Mouse (Mus musculus) layer of hippocampus, adult 11-12 months (tissue): ENCODE measurements around the gene Hid1.

Experiments used
- DNase-seq: peaks from one replicate; pipeline ENCODE4 v3.0.0; 2022; ENCODE audit warnings: low spot score

The Hid1 gene

DNA sequence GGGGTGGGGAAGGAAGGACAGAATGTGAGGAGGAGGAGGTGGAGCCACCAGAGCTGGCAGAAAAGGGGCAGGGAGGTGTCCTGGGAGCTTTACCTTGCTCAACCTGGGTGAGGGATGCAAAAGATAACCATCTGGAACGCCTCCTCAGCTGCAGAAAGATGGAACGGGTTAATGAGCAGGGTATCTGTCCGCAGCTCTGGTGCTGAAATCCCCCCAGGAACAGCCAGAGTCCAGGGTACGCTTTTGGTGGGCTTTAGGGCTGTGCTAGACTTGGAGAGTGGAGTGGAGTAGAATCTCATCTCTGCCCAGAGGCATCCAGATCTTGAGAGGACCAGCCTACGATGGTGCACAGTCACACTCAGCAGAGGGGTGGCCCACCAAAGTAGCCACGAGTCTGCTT lies 31.4 kb downstream of the Hid1 start:
- no peak for DNase-seq

DNA sequence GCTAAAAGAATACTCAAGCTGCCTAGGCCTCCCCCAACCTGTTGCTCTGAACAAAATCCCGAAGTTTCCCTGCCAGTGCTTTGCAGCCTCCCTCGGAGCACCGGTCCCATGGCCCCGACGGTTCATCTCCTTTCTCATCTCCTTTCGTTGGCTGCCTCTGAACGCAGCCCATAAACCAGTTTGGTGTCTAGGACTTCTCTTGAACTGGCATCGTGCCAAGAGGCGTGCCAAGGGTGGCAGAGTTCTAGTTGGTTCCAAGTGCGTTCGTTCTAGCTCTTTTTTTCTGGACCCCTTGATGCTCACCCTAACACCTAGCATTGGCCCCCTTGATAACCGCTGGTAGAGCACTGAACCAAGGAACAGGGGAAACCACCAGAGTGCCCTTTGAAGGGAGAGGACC lies 32.3 kb downstream of the Hid1 start:
- no peak for DNase-seq

DNA sequence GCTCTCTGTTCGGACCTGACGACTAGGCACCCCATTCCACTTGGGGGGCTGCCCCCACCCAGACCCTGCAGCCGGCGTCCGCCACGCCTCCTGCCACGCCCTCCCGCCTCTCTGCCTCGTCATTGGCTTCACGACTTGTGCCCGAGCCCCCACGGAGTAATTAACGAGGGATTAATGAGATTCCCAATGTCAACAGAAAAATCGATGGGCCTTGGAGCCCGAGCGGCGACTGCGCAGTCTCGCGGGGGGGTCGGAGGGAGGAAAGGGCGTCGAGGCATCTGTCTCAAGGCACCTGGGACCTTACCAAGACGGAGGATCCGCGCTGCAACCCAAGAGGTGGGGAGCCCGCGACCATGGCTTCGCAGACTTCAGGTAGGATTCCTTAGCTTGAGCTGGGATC lies 33.0 kb downstream of the Hid1 start, which contains the start of gene Otop3:
Gene Otop3 (plus strand): TSS at position 201 of the 400 bp plus-strand sequence.
- no peak for DNase-seq

DNA sequence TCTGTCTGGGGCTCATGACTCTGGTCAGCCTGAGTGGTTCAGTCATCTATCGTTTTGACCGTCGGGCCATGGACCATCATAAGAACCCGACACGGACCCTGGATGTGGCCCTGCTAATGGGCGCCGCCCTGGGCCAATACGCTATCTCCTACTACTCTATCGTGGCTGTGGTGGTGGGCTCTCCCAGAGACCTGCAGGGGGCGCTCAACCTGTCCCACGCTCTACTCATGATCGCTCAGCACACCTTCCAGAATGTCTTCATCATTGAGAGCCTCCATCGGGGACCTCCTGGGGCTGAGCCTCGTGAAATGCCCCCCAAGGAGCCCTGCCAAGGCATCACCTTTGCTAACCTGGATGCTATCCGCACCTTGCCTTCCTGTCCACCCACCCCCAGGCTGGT lies 38.2 kb downstream of the Hid1 start:
- DNase-seq, result no peak

DNA sequence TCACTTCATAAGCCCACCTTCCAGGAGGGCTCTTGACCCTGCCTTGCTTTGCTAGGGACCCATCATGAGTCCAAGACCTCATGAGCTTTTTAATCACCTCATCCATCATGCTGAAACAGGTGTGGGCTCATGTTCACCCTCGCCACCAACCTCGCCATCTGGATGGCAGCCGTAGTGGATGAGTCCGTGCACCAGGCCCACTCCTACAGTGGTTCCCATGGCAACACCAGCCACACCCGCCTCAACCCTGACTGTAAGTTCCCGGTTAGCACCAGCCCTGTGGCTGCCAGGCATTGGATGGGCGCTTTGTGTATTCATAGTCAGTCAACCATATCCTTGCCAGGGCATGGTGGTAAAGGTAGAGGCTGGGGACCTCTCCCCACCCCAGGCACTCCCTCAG lies 40.8 kb downstream of the Hid1 start:
- no peak for DNase-seq

DNA sequence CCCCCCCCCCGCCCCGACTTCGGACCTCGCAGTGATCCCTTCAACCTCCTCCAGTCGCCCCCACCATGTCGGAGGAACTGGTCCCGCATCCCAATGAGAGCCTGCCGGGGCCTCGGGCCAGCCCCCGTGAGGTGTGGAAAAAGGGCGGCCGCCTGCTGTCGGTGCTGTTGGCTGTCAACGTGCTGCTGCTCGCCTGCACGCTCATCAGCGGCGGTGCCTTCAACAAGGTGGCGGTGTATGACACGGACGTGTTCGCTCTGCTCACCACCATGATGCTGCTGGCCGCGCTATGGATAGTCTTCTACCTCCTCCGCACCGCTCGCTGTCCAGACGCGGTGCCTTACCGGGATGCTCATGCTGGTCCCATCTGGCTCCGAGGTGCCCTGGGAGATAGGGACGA lies 44.2 kb downstream of the Hid1 start:
- no peak for DNase-seq

DNA sequence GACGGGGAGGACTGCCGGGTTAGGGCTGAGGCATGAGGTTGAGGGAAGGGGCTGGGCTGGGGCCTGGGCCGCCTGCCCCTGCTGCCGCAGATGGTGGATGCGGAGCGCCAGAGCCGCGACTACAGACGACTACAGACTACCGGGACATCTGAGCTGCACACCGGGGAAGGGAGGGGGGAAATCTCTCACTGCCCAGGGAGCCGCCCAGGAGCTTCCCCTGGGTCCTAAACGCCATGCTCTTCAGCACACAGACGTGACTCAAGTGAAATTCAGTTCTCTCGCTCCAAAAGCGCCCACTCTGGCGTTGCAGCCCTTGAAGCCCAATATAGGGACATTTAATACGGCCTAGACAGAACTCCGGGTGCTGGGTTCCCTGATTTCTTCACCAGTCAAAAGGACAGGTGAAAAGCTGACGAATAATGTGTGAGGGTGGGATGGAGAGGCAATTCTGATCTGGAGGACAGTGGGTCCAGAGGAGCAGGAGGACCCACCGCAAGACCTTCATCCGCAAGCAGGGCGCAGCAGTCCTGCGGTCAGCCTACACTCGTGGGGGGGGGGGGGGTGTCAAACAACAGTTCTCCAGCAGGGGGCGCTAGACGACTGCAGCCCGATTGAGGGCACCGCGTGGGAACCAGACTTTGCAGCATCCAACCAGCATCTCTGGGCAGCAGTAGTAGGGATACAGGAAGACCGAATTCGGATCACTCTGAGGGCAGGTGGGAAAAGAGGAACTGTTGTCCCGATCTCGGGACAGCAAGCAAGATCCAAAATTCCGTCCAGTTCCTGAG lies 45.5 kb downstream of the Hid1 start, which contains the start of gene Ush1g:
Gene Ush1g (minus strand): TSS at position 136 of the 788 bp plus-strand sequence.
- no peak for DNase-seq

DNA sequence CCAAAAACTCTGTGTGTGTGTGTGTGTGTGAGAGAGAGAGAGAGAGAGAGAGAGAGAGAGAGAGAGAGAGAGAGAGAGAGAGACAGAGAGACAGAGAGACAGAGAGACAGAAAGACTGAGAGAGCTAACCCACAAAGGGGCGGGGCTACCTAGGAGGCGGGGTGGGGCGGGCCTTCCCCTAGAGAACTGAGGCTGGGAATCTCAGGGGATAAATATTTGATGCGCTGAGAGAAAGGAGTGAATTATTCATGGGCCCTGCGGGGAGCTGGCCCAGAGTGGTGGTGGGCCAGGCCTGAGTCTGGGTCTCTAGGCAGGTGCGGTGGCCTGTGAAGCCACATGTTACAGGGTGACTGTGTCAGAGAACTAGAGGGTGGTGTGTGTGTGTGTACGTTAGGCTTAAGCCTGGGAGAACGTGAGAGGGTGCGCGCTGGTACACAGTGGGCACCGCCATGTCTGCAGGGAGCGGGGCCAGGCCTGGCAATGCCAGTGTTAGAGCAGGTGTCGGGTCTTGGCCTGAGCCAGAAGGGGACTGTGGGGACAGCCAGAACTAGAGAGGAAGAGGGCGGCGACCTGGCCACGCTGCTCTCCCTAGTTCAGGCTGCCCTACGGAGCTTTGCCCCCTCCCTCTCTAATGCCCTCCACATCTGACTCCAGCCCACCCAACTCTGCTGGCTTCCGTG lies 47.7 kb downstream of the Hid1 start:
- no peak for DNase-seq

DNA sequence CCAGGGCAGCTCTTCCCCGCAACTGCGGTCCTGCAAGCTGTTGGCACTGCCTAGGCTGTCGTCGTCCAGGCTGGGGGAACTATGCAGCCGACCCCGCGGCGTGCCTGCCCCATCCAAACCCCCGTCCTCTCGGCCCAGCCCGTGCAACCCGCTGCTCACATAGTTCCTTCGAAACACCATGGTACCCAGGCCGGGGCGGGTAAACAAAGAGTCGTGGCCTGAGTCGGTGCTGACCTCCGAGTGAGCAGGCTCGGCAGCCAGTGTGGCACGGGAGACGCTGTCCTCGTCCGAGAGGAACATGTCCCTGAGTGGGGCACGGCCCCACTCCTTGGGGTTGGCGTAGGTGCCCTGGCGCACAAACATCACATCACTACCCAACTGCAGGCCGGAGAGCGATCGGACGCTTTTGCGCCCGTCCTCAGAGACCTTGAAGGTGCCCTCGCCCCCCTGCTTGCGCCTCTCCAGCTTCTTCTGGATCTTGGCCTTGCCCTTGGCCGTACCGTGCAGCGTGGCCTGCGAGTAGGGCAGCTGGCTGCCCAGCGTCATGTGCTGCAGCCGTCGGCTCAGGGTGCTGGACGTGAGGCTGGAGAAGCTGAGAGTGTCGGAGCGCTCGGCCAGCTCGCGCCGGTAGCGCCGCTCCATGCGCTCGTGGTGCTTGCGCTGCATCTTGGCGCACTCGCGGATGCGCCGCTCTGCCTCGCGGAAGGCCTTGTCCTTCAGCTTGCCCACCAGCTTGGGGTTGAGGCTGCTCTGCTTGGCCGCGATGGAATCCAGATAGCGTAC lies 49.1 kb downstream of the Hid1 start:
- no peak for DNase-seq

DNA sequence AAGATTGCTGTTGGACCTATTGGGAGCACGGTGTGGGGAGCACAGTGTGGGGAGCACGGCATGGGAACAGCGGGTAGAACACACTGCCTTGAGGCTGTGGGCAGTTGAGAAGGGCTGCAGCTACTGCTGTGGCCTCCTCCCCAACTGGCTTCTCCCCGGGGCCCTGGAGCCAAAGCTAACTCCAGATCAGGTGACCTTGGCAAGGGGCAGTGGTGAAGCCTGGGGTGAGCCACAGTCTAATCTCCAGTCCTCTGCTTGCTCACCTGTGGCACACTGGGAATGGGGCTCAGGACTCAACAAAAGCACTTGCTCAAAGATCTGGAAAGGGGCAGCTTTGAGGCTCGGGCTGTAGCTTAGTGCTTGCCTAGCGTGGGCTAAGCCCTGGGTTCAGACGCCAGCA lies 50.4 kb downstream of the Hid1 start:
- no peak for DNase-seq

DNA sequence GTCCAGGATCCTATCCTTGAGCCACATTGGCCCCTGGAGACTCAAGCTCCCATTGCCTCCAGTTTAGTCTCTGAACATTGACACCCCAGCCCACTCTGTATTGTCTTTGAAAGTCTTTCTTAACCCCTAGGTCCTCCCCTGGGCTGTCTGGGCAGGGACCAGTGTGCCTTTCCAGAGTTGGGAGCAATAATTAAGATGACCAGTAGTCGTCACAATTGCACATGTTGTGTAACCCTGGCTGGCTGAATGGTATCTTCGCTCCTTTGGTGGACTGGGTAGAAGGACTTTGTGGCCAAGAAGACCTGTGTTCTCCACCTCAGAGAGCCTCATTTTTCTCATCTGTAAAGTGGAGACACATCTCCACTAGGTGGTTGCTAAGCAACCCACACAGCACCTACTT lies 53.3 kb downstream of the Hid1 start:
- DNase-seq, result no peak

DNA sequence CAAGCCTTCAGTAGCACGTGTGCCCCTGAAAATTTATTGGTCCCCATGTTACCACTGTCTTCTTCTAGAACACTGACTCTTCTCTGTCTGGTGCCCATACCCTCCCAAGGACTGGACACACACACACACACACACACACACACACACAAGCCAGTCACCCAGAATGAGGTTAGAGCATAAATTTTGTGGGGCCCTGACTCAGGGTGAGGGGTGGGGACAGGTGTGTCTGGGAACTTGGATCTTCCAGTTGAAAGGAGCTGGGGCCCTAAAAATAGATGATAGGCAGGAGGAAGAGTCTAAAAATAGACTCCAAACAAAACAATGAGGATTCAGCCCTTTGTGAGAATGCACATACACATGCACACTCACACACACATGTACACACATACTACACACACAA lies 58.8 kb downstream of the Hid1 start:
- DNase-seq, result no peak

DNA sequence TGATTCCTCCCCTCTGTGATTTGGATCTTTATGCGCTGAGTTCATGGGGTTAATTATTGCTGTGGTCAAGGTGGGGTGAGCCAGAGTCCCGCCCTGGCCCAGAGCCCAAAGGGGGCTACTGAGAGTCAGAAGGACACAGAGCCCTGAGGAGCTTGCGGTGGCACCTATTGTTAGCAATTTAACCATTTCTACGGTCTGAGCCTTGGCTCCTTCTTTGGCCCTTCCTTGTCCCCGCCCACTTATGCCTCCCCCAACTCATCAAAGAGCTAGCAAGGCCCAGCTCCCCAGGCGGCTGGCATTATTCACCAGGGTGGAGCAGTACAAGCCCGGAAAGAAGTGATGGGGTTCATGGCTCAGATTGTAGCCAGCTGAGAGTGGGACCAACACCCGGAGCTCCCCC lies 60.7 kb downstream of the Hid1 start, which contains the start of gene Otop2:
Gene Otop2 (plus strand): TSS at position 301 of the 400 bp plus-strand sequence.
- no peak for DNase-seq

DNA sequence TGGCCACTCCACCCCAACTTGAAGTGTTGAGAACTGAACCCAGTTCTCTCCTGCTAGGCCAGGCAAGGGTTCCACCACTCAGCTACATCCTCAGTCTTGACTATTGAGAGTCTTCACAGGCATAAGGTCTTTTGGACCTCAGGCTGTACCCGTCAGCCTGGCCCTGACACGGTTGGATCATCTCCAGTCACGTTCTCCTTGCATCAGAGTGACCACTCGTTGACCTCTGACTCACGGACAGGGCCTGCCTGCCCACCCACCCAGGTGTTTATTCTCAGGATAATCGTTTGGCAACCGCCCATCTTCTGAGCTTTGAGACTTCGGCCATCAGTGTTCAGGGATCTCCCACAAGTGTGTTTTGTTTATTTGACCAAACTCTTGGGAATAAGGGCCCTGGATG lies 64.4 kb downstream of the Hid1 start:
- DNase-seq, result no peak

DNA sequence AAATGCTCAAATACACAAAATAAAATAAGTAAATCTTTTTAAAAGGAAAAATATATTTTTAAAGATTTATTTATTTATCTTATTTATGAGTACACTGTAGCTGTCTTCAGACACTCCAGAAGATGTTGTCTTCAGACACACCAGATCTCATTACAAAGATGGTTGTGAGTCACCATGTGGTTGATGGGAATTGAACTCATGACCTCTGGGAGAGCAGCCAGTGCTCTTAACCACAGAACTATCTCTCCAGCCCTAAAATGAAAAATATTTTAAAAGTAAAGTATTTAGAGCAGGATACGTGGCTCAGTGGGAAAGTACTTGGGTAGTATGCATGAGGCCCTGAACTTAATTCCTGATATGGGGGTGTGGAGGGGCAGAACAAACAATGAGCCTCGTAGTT lies 66.2 kb downstream of the Hid1 start:
- DNase-seq, result no peak

DNA sequence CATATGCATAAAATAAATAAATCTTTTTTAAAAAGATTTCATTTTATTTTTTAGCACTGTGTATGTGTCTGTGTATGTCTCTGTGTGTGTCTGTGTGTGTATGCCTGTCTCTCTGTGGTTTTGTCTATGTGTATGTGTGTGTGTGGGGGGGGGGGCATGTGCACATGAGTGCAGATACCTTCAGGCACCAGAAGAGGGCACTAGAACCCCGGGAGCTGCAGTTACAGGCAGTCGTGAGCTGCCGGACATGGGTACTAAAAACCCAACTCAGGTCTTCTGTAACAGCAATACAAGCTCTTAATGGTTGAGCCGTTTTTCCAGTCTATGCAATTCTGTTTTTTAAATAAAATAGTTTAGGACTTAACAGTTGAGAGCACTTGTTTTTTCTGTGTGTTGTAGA lies 66.8 kb downstream of the Hid1 start:
- no peak for DNase-seq

DNA sequence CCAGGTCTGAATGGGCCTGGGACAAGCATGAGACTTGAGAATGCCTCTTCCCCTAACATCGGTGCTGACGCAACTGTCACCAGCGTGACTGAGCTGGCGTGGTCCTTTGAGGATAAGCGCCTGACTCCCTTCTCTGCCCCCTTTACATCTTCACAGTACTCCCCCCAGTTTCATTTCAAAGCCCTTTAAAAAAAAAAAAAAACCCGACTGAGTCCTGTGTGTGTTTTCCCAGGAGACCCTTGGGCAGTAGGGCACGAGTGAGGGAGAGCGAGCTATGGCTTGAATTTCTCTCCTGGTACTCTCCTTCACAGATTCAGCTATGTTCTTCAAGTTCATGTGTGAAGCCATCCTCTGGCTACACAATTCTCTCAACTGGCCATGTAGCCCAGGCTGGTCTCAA lies 69.4 kb downstream of the Hid1 start:
- DNase-seq, result no peak
